Mouse (Mus musculus) megakaryocyte-erythroid progenitor cell, adult 5-6 weeks (primary cell): Measurements from ENCODE around the gene Rexo1. TPM values are rescaled to one million over a fixed set of nuclear protein-coding genes. Genes with fewer than 3 reads are reported as not detected.

ENCODE experiments used
- ATAC-seq: replicated peaks from 2 replicates; pipeline ENCODE4 v1.8.0; 2016; ENCODE audit warnings: mild to moderate bottlenecking, inconsistent platforms; ENCODE audit not compliant: severe bottlenecking, poor library complexity, low FRiP score, low TSS enrichment
- total RNA-seq, 2 experiments: library from RNA; stranded (forward) in 1 of 2; stranded (reverse) in 1 of 2; fragments of 200-1000, 215-1000 nt in 1 of 2; fragments of >200 nt in 1 of 2; fragmentation: Nextera tagmentation in 1 of 2; gene quantifications; 2 replicates each; pipeline ENCODE4 v1.2.3; 2014 to 2017

The Rexo1 gene
- total RNA-seq, 2 experiments from 2014 or later: 15.3 to 57.1 TPM

- ATAC-seq: no peak
These were observed 25.3 kb upstream of the Rexo1 start for GRCm38 (mm10) chr10:80586407-80587304.

GRCm38 (mm10) chr10:80585581-80585980 lies 24.2 kb upstream of the Rexo1 start:
- no peak for ATAC-seq

- ATAC-seq: no peak
These were observed 23.5 kb upstream of the Rexo1 start for GRCm38 (mm10) chr10:80584642-80585552.

- no peak for ATAC-seq
These were observed 22.7 kb upstream of the Rexo1 start for GRCm38 (mm10) chr10:80584045-80584488.

GRCm38 (mm10) chr10:80583047-80583446 lies 21.7 kb upstream of the Rexo1 start:
- no peak for ATAC-seq

- peak; percentile 64 for ATAC-seq
These were observed 17.6 kb upstream of the Rexo1 start for GRCm38 (mm10) chr10:80578911-80579310.

GRCm38 (mm10) chr10:80578131-80578750 lies 16.9 kb upstream of the Rexo1 start:
- peak; percentile 58 for ATAC-seq

GRCm38 (mm10) chr10:80577195-80578130 lies 16.1 kb upstream of the Rexo1 start, which contains the start of gene Klf16:
Klf16 (minus strand) TSS chr10:80577321.
- peak; percentile 49 for ATAC-seq

GRCm38 (mm10) chr10:80576351-80577194 lies 15.2 kb upstream of the Rexo1 start:
- ATAC-seq: no peak

GRCm38 (mm10) chr10:80575925-80576324 lies 14.6 kb upstream of the Rexo1 start:
- ATAC-seq: no peak

- no peak for ATAC-seq
These were observed 13.5 kb upstream of the Rexo1 start for GRCm38 (mm10) chr10:80574896-80575295.

- no peak for ATAC-seq
These were observed 12.6 kb upstream of the Rexo1 start for GRCm38 (mm10) chr10:80573944-80574343.

GRCm38 (mm10) chr10:80572477-80572876 lies 11.1 kb upstream of the Rexo1 start:
- ATAC-seq: peak; percentile 44

GRCm38 (mm10) chr10:80570871-80571836 lies 9.8 kb upstream of the Rexo1 start:
- ATAC-seq: peak; percentile 13

GRCm38 (mm10) chr10:80570419-80570818 lies 9.1 kb upstream of the Rexo1 start:
- no peak for ATAC-seq

GRCm38 (mm10) chr10:80569664-80570066 lies 8.3 kb upstream of the Rexo1 start:
- peak; percentile 60 for ATAC-seq

GRCm38 (mm10) chr10:80568876-80569275 lies 7.5 kb upstream of the Rexo1 start:
- ATAC-seq: no peak
